Mouse (Mus musculus): Measurements from ENCODE around the gene Slc25a21. TPM values are rescaled to one million over a fixed set of nuclear protein-coding genes. Genes with fewer than 3 reads are reported as not detected.

The Slc25a21 gene
- total and polyA plus RNA-seq, 3 experiments, result 0.07 to 0.52 (median 0.40) TPM

GRCm38 (mm10) chr12:56767474-56767873 is 429.8 kb downstream of the Slc25a21 start:
- no peak for DNase-seq

DNA sequence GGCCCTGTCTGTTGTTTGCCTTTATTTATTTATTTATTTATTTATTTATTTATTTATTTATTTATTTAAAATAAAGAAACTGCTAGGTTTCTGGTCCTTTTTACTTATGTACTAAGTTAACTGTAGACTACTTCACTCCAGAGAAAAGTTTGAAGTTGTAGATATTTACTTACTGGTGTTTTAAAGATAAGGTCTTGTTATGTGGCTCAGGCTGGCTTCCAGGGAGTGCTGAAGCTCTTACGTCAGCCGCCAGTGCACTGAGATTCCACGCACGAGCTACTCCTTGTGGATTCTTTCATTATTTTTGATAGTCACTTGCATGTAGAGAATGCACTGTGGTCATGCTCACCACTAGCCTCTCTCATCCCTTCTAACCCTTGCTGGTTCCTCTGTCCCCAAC is 460.2 kb downstream of the Slc25a21 start:
- no peak for DNase-seq

DNA sequence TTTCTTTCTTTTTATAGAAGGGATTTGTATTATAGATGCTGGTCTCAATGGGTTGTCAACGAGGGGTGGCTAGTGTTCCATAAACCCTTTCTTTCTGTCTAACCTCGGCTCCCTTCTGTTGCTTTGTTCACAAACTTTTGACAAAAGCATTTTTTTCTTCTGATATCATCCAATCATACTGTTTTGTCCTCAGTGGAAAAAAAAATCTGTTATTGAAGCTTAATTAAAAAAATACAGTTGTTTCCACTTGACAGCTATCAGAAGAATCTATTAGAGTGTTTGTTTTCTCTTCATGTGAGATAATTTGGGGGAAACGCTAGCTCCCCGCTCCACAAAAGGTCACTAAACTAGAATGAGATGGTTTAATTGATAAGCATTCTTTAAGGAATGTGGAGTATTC is 469.6 kb downstream of the Slc25a21 start:
- DNase-seq, result no peak

- DNase-seq, result no peak
Measured at GRCm38 (mm10) chr12:56718707-56719051, 478.6 kb downstream of the Slc25a21 start.

- no peak for DNase-seq
Measured at GRCm38 (mm10) chr12:56717971-56718706, 479.1 kb downstream of the Slc25a21 start.

DNA sequence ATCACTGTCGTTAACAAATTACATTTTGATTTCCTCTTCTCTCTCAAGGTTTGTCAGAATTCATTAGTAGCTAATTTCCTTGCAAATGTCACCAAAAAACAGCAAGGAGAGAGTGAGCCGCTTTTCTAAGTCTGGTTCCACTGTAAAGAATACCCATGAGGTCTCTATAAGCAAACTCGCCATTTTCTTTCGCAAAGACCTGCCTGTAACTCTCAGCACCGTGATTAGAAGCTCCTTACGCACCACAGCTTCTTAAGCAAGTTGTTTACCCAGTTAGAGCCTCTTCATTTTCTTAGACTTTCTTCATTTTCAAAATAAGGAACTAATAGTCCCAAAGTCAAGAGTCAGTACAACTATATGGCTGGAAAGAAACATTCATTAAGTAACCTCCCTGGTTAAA is 496.3 kb downstream of the Slc25a21 start:
- no peak for DNase-seq

- no peak for DNase-seq
Measured at GRCm38 (mm10) chr12:56699915-56700900, 497.1 kb downstream of the Slc25a21 start.

GRCm38 (mm10) chr12:56699351-56699750 is 497.9 kb downstream of the Slc25a21 start:
- DNase-seq, result no peak

DNA sequence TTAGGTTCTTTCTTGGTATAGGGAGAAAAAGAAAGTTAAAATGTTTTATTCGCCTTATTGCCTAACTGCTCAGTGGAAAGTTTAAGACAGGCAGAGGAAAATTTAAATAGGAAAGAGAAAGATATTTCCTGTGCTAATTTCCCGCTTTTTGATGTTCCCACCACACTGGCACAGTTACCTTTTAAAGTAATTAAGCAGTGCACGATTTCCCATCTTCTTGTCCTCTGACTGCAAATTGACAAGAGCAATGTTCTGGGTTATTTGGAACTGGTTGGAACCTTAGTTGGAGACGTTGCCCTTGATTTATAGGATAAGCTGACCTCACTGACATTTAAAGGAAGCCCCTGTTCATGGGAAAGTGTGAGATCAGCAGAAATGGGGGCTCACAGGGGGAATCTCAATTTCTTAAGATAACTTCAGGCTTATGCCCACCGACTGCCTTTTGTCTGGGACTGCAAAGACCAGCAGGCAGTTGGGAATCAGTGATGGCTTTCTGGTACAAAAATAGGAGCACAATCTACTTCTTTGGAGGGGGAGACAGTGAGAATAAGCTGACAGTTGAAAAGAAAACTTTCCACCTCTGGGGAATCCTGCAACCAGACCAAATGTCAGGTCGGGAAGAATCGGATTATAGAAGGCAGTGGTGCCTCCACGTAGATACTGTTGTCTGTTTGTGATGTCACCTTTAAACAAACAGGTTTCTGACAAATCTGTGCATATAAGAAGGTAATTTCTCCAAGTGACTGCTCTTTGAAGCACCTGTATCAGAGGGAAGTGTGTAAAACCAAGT is 498.9 kb downstream of the Slc25a21 start:
- DNase-seq, result no peak

DNA sequence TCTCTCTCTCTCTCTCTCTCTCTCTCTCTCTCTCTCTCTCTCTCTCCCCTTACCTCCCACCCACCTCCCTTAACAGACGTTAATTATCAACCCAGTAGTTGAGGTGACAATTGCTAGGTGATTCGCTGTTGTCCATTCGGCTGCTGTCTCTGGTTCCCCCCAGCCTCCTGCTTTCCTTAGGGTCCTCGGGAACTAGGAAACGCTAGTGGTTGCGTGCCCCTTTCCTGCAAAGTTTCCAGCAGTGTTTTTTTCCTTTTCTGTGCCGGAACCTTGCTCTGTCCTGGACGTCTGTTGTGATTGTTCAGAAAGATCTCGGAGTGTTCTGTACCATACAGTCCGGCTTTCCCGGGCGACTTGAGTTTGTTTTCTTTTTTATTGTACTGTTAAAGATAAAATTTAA is 499.5 kb downstream of the Slc25a21 start:
- no peak for DNase-seq

DNA sequence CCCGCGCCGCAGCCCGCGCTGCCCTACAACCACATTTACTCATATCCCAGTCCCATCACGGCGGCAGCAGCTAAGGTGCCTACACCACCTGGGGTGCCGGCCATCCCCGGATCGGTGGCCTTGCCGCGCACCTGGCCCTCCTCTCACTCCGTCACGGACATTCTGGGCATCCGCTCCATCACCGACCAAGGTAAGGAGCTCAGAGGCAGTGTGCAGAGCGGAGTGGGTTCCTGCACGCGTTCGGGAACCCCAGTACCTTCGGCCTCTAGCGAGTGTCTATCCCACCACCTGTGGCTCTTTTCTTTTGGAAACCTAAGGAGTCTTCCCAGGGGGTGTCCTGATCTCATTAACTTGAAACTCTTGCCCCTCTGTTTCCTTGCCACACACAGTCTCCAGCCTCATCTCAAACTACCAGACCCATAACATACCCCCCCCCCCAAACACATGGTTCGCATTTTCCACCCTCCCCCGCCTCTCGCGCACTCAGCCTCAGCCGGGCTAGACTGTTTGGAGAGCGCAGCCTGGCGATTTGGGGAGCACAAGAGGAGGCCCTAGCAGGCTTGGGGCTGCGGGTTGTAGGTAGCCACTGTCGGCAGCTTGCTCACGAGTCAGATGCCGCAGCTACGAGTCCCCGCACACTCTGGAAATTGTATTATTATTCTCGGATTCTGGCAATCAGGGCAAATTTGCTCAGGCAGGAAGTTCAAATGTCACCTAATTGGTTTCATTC is 500.1 kb downstream of the Slc25a21 start:
- no peak for DNase-seq

- no peak for DNase-seq
Measured at GRCm38 (mm10) chr12:56696174-56697010, 500.9 kb downstream of the Slc25a21 start.

DNA sequence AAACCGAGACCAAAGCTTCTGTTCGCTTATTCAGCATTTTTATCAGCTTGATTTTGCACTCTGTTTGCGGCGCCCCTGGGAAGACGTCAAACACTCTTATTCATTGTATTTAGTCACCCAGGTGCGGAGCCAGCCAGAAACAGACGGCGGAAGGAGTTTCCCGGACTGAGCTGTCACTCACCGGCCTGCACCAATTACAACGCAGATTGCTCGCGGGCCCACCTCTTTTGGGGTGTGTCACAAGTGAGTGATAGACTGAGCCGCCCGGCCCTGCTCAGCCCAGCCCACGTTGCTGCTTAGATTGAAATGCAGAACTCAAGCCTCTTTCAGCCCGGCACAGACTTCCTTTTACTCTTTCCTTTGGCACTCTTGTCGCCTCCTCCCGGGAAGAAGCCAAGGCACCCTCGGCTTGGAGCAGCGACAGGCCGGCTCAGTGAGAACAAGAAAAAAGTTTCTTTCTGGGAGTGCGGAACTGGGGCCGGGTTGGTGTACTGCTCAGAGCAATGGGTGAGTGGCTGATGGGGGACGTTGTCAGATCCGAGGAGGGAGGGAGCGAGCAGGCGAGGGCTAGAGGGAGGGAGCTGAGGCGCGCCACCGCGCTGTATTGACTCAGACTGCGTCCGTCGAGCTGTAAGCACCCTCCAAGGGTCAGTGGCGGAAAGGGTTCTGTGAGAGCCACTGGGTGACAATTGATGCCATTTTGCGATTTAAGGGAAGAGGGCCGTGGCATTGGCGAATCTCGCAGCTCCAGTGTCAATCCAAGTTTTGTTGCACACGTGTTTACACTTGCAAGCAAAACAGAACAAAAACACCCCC is 501.7 kb downstream of the Slc25a21 start:
- DNase-seq, result peak; percentile 79

DNA sequence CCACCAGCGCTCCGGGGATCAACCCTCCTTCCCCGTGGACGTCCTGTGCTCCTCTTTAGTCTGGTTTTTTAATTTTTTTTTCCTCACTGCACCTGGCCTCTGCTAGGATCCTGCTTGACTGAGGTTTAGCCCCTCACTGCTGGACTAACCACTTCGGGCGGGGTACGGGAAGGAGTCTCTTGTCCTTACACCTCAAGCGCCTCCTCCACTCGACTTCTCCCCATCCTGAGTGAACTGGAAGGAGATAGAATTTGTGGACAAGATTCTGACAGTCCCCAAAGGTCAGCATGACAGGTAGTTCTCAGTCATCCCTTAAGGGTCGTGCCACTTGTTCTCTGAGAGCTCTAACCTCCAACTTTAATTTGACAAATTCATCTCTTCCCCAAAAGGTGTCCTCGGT is 502.3 kb downstream of the Slc25a21 start:
- no peak for DNase-seq

DNA sequence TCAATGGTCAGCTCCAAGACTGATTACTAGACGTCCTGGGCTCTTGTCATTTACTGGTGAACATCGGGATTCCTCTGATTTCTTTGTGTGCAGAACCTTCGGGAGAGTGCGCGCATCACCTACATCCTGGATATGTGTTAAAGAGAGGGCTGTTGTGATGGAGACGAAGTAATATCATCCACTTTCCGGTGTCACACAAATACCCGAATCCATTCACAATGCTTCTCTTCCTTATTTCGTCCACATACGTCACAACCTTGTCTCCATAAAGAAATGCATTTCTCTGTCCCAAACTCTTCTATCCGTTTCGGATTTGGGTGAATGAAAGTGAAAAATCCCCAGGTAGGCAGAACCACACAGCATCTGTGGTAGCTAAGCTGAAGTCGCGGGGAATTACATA is 502.9 kb downstream of the Slc25a21 start:
- DNase-seq, result no peak

DNA sequence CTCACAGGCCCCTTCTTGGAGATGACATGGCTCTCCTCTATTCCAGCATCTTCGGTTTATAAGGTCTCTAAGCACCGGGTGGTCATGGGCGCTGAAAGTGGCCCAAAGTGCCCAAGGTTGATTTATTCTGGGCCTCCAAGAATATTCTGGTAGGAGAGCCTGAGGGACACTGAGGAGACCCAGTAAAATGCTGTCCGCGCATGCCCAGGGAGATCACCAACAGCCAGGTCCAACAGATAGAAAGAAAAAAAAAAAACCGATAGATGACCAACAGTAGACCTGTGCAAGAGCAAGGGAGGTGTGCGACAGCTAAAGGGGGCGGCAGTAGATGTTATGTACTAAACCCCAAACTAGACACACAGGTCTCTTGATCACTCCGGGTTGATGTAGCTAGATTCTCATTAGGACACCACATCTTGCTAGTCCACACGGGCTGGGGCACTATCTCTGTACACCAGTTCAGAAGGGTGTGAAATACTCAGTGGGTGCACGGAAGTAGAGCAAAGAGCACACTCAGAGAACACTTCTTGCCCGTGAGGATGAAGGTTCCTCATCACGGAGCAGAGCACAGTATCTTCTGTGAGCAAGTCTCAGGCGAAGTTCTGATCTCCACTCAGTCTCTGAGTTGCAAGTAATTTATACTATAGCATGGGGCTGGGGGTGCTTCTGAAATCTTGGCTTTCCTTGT is 503.7 kb downstream of the Slc25a21 start:
- DNase-seq, result no peak

- DNase-seq, result no peak
Measured at GRCm38 (mm10) chr12:56692536-56692935, 504.7 kb downstream of the Slc25a21 start.

- DNase-seq, result no peak
Measured at GRCm38 (mm10) chr12:56691427-56692079, 505.7 kb downstream of the Slc25a21 start, which contains the start of gene Pax9. Gene Pax9 (plus strand): TSS chr12:56691767.

- DNase-seq, result no peak
Measured at GRCm38 (mm10) chr12:56691001-56691400, 506.3 kb downstream of the Slc25a21 start.

Measured in adrenal gland, adult 2 months (tissue).